Mouse (Mus musculus) spleen, postnatal 4 days (tissue): ENCODE results near the gene Isg20l2.
A peak's percentile ranks its signal among the peaks of the same experiment; 100 is the strongest.
"Not testable (repeated sequence)": the region's sequence is repeated elsewhere in the genome, so short reads cannot be mapped to it uniquely, and the experiment has no call there.

Experiments used
- DNase-seq, 2 experiments: peaks; one replicate each; pipeline ENCODE4 v3.0.0; 2022; ENCODE audit warnings: low spot score in 2 of 2

Gene Isg20l2

DNA sequence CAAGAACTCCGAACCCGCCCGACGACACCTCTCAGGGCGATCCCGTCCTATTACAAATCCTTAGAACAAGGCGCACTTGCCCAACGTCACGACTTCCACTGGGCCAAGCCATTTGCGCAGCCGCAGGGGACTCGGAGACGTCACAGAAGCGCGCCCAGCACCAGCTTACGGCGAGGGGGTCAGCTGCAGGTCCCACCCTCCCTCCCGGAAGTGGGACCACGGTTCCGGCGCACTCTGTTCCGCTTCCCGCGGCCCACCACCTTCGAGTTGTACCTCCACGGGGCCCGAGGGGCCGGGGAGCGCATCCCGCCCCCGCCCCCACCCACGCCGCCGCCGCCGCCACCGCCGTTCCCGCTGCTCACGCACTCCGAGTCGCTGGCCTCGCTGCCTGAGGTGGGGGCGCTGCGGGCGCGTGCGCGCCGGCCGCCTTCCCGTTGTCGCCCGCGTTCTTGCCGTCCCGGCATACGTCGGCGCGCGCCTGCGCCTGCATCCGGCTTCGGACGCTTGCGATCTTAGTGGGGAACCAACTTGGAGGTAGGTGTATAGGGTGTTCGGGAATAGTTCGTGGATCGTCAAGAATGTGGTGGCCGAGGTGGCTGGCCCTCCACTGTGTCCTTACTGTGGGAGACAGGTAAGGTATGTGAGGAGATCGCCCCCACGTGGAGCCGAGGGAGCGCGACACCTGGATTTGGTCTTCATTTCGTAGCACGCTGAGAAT lies at the start of gene Isg20l2, which contains the start of gene Rrnad1:
Isg20l2 (plus strand) TSS at position 237 of the 718 bp plus-strand sequence.
Rrnad1 (minus strand) TSS at position 640 of the 718 bp plus-strand sequence.
- DNase-seq, result peak; percentile 91 to 95

GRCm38 (mm10) chr3:87884291-87884690 lies 45.8 kb upstream of the Isg20l2 start:
- no peak for DNase-seq

DNA sequence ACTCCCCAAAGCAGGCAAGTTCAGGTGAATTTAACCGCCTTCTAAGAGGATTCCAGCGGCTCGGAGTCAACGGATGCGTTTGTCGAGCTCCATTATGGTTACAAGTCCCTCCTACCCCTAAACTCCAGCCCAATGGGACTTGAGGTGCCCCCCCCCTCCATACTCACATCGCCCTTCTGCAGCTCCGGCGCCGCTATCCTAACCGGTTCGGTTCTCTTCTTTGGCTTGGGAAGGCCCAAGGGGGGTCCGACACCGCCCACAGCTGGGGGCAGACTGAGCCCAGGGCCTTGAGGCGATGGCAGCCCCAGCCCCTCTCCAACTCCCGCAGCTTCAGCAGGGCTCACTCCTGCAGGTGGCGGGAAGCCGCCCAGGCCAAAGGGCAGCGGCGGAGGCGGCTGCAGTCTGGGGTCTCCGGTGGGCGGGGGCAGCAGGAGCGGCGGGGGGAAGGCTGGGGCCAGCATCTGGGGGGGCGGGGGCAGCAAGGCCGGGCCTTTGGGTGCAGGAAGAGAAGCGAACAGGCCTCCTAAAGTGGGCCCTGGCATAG lies 45.3 kb upstream of the Isg20l2 start:
- DNase-seq, result peak; percentile 51 to 77

GRCm38 (mm10) chr3:87885281-87886003 lies 44.7 kb upstream of the Isg20l2 start, which contains the start of gene Prcc:
TSS of gene Prcc (minus strand) at chr3:87885608.
- peak; percentile 87 to 88 for DNase-seq

- peak; percentile 52 to 79 for DNase-seq
Observed at GRCm38 (mm10) chr3:87886004-87886365, 44.1 kb upstream of the Isg20l2 start.

GRCm38 (mm10) chr3:87886416-87886815 lies 43.7 kb upstream of the Isg20l2 start:
- no peak for DNase-seq

- DNase-seq, result not testable (repeated sequence)
Observed at GRCm38 (mm10) chr3:87887400-87887799, 42.7 kb upstream of the Isg20l2 start.

GRCm38 (mm10) chr3:87891481-87891880 lies 38.6 kb upstream of the Isg20l2 start:
- DNase-seq, result no peak

- DNase-seq, result no peak
Observed at GRCm38 (mm10) chr3:87893367-87893905, 36.7 kb upstream of the Isg20l2 start.

- peak; percentile 47 to 67 for DNase-seq
Observed at GRCm38 (mm10) chr3:87899266-87899665, 30.8 kb upstream of the Isg20l2 start.

DNA sequence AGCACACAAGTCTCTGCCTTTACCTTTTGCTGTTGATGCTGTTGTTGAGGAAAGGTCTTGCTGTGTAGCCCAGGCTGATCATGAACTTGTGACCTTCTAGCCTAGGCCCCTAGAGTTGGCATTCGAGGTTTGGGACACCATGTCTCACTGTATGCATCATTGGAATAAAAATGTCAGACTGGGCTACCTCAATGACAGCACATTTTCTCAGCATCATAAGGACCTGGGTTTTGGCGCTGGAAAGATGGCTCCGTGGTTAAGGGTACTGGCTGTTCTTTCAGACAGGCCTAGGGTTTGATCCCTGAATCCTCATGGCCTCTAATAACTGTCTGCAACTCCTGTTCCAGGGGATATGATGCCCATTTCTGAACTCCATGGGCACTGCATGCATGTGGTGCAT lies 30.3 kb upstream of the Isg20l2 start:
- DNase-seq, result no peak

DNA sequence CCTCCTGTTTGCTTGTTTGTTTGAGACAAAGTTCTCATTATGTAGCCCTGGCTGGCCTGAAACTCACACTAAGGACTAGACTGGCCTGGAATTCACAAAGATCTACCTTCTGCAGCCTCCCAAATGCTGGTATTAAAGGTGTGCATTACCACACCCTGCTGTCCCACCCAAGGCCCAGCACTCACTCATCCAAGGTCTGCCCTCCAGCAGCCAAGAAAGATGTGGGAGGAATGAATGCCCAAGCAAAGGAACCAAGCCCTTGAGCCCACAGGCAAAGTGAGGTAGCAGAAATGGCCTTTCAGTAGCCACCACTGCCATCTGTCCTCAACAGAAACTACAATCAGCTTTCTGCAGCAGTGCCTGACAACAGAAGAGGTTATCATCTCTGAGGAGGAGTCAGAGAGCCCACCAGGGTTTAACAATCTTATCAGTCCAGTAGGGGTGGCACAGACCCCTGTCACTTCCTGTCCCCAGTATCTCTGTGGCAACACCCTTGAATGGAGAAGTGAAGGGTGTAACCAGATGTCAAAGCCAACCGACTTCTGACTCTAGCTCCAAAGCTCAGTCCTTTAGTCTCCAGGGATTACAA lies 29.0 kb upstream of the Isg20l2 start:
- DNase-seq, result peak; percentile 65 to 71

DNA sequence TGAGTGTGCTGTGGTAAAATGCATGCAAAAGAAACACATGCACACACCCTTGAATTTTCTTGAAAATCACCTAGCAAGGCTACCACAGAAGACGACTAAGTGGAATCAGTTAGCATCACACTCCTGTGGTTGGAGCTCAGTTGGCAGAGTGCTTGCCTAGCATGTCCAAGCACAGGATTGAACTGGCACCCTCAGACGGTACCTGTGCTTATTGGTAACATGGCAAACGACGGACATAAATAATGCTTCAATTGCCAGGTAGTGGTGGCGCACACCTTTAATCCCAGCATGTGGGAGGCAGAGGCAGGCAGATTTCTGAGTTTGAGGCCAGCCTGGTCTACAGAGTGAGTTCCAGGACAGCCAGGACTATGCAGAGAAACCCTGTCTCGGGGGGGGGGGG lies 28.2 kb upstream of the Isg20l2 start:
- DNase-seq, result peak in 1 of 2 experiments; percentile 63

- DNase-seq, result peak in 1 of 2 experiments; percentile 62
Observed at GRCm38 (mm10) chr3:87903821-87904220, 26.3 kb upstream of the Isg20l2 start.

GRCm38 (mm10) chr3:87905880-87906485 lies 24.1 kb upstream of the Isg20l2 start, which contains the start of gene Hdgf:
TSS of gene Hdgf (plus strand) at chr3:87906321.
- peak; percentile 93 to 97 for DNase-seq

GRCm38 (mm10) chr3:87906601-87906980 lies 23.5 kb upstream of the Isg20l2 start:
- peak; percentile 45 to 83 for DNase-seq

DNA sequence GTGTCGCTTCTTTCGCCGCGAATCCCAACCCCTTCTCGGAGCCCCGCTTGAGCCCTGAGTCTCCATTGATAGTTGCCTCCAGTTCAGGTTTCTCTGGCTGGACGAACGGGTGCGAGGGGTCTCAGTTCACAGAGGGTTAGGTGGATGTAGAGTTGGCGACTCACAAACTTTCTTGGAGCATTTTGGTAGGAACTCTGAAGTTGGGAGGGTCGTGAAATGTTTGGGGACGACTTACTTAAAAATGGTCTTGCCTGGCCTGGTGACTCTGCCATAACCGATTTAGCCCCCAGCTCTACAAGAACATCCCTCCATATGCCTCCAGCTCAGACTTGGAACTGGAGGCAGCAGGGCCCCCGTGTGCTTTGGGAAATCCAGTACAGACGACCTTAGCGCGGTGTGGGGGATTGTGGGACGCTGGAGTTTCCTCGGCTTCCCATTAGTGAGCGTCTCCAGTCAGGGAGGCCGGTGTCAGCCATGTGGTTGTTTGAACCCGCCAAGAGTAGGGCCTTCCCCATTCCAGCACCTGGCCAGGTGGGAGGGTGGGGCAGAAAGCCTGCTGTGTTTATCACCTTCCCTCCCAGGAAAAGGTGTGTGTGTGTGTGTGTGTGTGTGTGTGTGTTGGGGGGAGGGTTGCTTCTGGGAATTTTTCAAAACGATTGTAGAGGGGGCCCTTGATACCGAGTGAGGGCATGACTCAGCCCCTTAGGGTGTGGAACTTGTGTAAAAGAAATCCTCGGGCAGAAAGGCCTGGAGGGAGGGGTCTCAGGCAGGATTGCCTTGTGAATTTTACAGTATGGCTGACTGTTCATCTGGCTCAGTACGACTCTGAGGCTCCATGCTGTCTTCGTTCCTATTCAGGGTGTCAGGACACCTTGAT lies 22.9 kb upstream of the Isg20l2 start:
- peak; percentile 36 to 76 for DNase-seq

GRCm38 (mm10) chr3:87907906-87908305 lies 22.2 kb upstream of the Isg20l2 start:
- no peak for DNase-seq

DNA sequence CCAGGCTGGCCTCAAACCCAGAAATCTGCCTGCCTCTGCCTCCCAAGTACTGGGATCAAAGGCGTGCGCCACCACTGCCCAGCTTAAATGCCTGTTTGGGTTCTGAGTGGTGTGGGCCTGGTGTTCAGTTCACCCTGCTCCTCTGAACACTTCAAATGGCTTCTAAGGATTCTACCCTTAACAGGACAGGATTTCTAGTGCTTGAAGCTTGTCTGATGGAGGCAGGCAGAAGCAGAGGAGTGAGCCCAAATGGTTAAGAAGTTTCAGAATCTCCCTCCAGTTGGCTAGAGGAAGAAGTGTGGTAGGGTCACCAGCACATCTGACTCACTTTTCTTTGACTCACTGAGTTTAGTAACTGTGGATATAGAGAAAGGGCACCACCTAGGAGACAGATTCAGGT lies 20.7 kb upstream of the Isg20l2 start:
- DNase-seq, result no peak

DNA sequence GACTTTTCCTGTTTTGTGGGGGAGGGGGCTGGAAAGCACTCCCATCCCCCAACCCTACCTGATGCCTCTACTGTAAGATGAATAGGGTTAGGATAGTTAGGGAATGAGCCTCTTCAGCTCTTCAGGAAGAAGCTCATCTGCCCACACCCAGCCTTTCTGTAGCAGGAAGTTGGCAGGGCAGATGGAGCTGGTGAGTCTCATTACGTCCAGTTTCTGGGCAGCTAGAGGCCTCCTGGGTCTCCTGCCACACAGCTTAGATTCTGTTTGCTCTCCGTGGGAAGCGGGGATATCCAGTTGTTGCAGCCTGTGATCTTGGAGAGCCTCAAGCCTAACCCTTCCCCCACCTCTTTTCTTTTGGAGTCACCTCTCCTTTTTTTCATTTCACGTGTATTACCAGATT lies 20.2 kb upstream of the Isg20l2 start:
- DNase-seq, result no peak
